Mouse (Mus musculus) layer of hippocampus, adult 8-10 months (tissue): ENCODE results near the gene Jun. TPM values are rescaled to one million over a fixed set of nuclear protein-coding genes. Genes with fewer than 3 reads are reported as not detected.

ENCODE experiments used
- DNase-seq, 2 experiments: peaks; one replicate each; pipeline ENCODE4 v3.0.0; 2022; ENCODE audit warnings: low spot score in 2 of 2
- total RNA-seq, 4 experiments: library from RNA; stranded (reverse); gene quantifications; 2 replicates each; pipeline ENCODE4 v1.2.4; 2022

The Jun gene
- 10 to 100 TPM; 85.9 to 98.9 (median 93.5) TPM for total RNA-seq

GRCm38 (mm10) chr4:95052025-95052899 is at the start of gene Jun:
TSS of gene Jun (minus strand) at chr4:95052222.
- DNase-seq = peak; percentile 100

GRCm38 (mm10) chr4:95101684-95102083 is 49.7 kb upstream of the Jun start:
- DNase-seq = no peak

- no peak for DNase-seq
Observed at GRCm38 (mm10) chr4:95100694-95101093, 48.7 kb upstream of the Jun start.

- no peak for DNase-seq
Observed at GRCm38 (mm10) chr4:95099373-95099772, 47.4 kb upstream of the Jun start.

DNA sequence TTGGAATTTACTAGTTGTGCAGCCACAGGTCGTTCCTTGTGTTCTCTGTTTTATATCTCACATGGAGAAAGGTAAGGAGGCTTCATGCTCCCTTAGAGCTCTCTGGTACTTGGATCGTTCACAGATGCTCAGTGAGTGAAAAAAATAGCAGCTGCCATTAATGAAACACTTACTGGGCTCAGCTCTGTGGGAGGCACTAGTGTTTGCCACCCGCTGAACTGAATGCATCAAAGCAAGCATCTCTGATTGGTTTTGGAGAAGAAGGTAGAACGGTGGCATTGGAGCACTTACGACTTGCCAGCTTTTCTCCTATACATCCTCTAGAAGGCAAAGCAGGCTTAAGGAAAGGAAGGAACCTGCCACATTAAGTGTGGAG is 46.7 kb upstream of the Jun start:
- DNase-seq = no peak

DNA sequence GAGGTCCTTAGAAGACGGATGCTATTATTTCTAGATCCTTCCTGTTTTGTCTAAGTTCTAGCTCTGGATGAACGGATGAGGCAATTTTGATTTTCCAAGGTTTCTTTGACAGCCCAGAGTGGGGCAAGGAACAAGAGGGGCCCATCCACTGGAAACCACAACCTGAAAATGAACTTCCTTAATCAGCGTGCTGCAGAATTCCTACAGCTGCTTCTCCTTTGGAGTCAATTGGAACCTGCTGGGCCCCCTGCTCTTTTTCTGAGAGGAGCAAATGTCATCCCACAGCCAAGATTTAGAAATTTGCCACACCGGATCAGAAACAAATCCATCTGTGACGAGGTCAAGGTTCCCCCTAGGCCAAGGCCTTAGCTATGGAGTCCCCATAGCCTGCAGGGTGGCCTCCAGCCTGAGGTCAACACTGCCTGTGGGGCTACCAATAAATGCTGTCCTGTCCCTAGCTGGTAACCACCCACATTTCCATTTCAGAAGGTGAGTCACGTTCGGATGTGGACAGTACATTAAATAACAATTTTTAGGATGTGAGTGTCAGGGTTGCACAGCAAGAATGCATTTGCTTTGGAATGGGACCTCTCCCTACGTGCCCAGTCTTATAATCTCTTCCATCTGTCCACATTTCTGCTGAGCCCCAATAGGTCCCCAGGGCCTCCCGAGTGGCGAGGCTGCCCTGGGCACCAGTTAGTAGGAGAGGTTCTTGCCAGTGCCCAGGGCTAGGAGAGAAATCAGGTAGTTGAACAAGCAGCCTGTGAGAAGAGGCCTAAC is 46.1 kb upstream of the Jun start:
- DNase-seq = no peak

- no peak for DNase-seq
Observed at GRCm38 (mm10) chr4:95096731-95097130, 44.7 kb upstream of the Jun start.

DNA sequence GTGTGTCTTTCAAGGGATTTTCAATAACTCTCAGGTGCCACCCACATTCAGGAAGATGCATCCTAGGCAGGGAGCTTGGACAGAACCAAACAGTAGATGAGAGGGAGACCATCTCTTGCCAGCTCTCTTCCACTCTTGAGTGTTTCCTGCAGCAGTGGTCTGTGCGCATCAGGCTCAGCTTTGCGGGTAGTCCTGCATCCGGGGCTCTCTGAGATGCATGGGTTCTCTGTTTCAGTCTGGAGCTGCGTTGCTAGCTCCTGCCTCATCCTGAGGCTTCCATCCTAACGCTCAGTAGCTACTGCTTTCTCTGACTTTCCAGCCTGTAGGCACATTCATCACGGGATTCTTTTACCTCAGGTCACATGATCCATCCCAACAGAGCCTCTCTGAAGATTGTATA is 43.9 kb upstream of the Jun start:
- DNase-seq = no peak

DNA sequence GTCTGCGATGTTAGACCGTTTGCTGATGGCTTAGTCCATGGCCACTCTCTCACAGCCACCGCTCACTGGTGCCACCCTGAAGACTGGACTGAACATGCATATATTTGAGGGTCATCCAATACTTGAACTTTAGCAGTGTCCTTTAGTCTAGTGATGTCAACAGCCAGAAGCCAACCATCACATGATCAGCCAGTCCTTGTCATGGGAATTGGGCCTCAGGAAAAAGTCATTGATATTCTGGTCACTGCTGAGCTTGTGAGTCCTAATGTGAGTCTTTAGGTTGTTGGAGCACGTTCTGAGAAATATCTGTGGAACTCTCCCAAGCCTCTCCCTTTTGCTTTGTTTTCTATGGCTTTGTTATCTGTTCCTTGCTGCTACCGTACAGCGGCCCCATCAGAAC is 43.3 kb upstream of the Jun start:
- DNase-seq = no peak

- no peak for DNase-seq
Observed at GRCm38 (mm10) chr4:95094700-95095113, 42.7 kb upstream of the Jun start.

GRCm38 (mm10) chr4:95093615-95094014 is 41.6 kb upstream of the Jun start:
- no peak for DNase-seq

DNA sequence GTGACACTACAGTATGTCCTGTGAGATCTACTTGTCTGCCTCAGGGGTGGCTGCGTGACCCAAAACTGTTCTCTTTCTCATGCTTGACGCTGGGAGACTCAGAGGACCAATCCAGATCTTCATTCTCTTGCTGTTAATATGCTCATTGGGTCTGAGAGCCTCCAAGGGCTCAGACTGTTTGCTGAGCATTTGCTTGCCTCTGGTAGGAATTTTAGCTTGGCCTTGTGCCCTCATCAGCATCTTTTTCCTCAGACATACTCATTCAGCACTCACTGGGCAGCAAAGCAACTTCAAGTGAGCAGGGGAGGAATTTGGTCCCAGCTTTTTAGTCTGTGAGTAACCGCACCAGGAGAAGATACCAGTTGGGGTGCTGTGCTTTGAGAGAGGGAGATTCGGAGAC is 40.5 kb upstream of the Jun start:
- no peak for DNase-seq

DNA sequence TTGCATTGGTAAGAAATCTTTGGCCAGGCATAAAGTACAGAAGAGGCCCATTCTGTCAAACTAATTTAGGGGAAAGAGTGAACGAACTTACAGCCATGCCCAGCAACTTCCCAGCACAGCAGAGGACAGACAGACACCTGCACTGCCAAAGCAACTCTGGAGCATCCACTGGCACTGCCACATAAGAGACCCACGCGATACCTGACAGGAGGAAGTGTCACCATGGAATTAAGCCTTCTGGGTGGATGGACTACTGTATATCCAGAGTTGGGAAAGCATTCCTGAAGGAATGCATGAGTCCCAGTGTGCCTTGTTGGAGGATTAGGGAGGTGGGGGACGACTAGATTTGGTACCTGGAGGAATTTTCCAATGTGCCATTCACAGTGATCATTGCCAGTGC is 39.5 kb upstream of the Jun start:
- no peak for DNase-seq

DNA sequence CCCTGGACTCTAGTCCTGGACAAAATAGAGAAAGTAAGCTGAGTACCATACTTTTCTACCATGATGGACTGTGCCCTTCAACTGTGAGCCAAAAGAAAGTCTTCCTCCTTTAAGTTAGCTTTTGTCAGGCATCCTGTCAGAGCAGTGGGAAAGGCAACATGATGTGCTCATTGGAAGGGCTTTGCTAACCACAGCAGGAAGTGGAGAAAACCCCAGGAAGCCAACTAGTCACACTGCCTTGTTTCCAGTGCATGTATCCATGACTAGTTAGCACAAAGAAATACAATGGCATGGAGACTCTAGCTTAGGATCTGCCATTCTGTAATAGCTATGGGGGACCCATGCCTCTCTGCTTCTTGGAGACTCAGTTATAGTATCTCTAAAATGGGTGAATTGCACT is 37.9 kb upstream of the Jun start:
- DNase-seq = no peak

DNA sequence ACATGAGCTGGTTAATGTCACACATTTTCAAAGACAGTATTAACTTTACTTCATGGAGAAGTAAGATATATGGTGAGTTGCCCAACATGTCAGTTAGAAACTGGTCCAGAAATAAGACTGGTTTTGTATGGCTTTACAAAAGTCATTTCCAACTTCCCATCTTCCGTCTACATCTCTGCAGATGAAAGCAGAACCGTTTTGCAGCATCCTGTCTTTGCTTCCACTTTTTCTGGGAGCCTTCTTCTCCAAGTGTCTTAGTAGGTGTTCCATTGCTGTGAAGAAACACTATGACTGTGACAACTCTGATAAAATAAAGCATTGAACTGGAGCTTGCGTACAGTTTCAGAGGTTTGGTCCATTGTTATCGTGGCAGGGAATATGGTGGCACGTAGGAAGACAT is 37.0 kb upstream of the Jun start:
- no peak for DNase-seq

- no peak for DNase-seq
Observed at GRCm38 (mm10) chr4:95083957-95084356, 31.9 kb upstream of the Jun start.

- no peak for DNase-seq
Observed at GRCm38 (mm10) chr4:95083191-95083729, 31.2 kb upstream of the Jun start.

GRCm38 (mm10) chr4:95082481-95083088 is 30.6 kb upstream of the Jun start:
- no peak for DNase-seq

DNA sequence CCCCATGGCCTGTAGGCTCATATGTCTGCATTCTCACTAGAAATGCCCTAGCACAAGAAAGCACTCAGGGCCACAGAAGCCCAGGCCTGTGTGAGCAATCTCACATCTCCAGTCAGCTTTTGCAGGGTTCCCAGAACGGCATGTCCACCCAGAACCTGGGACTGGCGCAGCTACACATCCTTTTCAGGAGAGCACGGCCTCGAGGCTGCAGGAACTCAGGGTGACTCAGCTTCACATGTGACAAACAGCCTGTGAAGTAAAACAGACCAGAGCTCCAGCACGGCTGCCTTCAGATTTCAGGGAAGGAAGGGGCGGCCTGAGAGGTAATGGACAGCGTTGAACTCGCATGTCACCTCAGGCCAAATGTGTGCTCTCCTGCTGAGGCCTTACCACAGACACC is 29.6 kb upstream of the Jun start:
- DNase-seq = no peak

GRCm38 (mm10) chr4:95078625-95079024 is 26.6 kb upstream of the Jun start:
- DNase-seq = no peak

GRCm38 (mm10) chr4:95076279-95076678 is 24.3 kb upstream of the Jun start:
- DNase-seq = no peak

DNA sequence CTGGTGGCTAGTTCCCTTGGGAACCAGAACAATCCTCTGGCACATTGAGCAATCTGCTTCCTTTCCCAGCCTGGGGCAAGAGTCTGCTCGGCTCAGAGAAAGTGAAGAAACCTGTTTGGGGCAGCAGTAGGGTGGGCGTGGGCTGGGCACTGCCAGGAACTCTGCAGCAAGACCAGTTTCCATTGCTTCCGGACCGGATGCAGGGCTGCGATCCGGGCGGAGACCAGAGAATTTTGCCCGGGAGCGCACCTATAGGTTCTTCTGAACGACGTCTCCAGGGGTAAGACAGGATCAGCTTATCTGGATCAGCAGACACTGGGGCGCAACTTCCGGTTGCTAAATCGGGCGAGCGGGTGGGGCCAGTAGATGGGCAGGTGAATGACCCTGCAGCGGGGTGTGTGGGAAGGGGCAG is 23.6 kb upstream of the Jun start:
- no peak for DNase-seq
